Mouse (Mus musculus) lung, postnatal 25 days (tissue): ENCODE data around the gene Gm3250.
"Not testable (repeated sequence)": the region's sequence is repeated elsewhere in the genome, so short reads cannot be mapped to it uniquely, and the experiment has no call there.

Experiments used
- DNase-seq: peaks from one replicate; pipeline ENCODE4 v3.0.0; 2022; ENCODE audit warnings: low spot score

Gene Gm3250

DNA sequence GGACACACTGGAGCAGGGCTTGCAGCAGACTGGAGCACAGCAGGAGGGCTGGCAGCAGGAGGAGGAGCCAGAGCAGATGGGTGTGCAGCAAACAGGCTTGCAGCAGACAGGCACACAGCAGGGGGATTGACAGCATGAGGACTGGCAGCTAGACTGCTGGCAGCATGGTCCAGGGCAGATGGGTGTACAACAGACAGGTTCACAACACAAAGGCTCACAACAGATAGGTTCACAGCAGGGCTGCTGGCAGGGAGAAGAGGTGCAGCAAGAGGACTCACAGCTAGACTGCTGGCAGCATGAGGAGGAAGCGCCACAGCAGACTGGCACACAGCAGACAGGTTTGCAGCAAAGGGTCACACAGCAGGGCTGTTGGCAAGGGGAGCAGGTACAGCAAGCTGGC, 31.7 kb downstream of the Gm3250 start:
- not testable (repeated sequence) for DNase-seq

DNA sequence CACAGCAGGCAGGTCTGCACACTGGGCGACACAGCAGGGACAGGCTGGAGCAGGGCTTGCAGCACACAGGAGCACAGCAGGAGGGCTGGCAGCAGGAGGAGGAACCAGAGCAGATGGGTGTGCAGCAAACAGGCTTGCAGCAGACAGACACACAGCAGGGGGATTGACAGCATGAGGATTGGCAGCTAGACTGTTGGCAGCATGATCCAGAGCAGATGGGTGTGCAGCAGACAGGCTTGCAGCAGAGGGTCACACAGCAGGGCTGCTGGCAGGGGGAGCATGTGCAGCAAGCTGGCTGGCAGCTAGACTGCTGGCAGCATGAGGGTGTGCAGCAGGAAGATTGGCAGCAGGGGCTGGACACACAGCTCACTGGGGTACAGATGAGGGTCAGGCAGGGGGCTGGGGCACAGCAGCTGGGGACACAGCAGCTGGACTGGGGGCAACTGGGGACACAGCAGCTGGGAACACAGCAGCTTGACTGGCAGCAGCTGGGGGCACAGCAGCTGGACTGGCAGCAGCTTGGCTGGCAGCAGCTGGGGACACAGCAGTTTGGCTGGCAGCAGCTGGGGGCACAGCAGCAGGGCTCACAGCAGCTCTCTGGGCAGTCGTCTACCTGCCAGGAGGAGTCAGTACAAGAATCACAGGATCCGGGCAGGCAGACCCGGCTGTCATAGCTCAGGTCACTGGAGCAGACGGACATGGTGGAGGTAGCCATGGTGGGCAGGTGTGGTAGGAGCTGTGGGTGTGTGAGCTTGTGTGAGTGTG, 40.2 kb downstream of the Gm3250 start, which contains the start of gene Gm18596:
Gm18596 (minus strand) TSS at position 715 of the 765 bp plus-strand sequence.
- DNase-seq: not testable (repeated sequence)

DNA sequence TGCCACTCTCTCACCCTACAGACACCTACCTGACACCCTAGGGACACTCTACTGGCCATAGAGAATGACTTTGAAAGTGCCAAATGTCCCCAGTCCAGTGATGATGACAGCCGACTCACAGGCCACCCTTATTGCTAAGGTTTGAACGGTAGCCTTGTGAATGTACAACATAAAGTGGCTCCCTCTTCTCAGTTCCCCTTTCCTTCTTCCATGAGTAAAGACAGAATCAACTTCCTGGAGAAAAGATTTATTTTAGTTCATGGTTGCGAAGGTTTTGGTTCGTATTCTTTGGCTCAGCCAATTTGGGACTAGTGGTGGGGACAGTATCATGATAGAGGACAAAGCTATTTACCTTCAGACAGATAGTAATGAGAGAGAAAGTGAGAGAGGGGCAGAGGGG, 43.4 kb downstream of the Gm3250 start:
- DNase-seq: no peak

DNA sequence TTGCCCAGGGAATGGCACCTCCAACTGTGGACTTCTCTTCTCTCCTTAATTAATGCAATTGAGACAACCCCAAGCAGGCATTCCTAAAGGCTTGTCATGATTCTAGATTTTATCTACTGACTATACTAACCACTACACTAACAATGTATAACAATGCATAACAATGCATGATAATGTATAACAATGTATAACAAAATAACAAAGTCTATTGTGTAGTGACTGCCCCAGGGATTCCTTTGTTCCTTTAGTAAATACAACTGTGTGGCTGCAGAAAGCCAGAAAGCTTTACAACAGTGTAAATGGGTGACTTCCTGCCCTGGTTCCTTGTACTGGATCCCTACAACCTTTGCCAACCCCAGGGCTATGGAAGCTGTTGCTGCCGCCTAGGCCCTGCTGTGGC, 46.4 kb downstream of the Gm3250 start:
- no peak for DNase-seq
